Mouse (Mus musculus): ENCODE data around the gene Uggt1. TPM values are rescaled to one million over a fixed set of nuclear protein-coding genes. Genes with fewer than 3 reads are reported as not detected.
A peak's percentile ranks its signal among the peaks of the same experiment; 100 is the strongest.

Uggt1 gene
- total RNA-seq, 2 experiments from 2014 or later = 26.5 to 30.9 TPM

- intact Hi-C loops (cut with DNase I) = no loop called here
- DNase-seq = no peak
These were observed 115.4 kb downstream of the Uggt1 start for GRCm38 (mm10) chr1:36129126-36129525.

GRCm38 (mm10) chr1:36125076-36125475 lies 119.4 kb downstream of the Uggt1 start:
- DNase-seq = no peak
- intact Hi-C loops (cut with DNase I) = no loop called here

- intact Hi-C loops (cut with DNase I) = no loop called here
- no peak for DNase-seq
These were observed 123.3 kb downstream of the Uggt1 start for GRCm38 (mm10) chr1:36121172-36121571.

GRCm38 (mm10) chr1:36119426-36119825 lies 125.1 kb downstream of the Uggt1 start:
- DNase-seq = no peak
- intact Hi-C loops (cut with DNase I) = no loop called here

GRCm38 (mm10) chr1:36118958-36119357 lies 125.6 kb downstream of the Uggt1 start:
- DNase-seq = no peak
- intact Hi-C loops (cut with DNase I) = no loop called here

GRCm38 (mm10) chr1:36118061-36118685 lies 126.3 kb downstream of the Uggt1 start:
- DNase-seq = no peak
- intact Hi-C loops (cut with DNase I) = no loop called here

GRCm38 (mm10) chr1:36116488-36116887 lies 128.0 kb downstream of the Uggt1 start:
- DNase-seq = no peak
- intact Hi-C loops (cut with DNase I) = no loop called here

- intact Hi-C loops (cut with DNase I) = no loop called here
- DNase-seq = no peak
These were observed 129.7 kb downstream of the Uggt1 start for GRCm38 (mm10) chr1:36114844-36115243.

GRCm38 (mm10) chr1:36113670-36114069 lies 130.8 kb downstream of the Uggt1 start:
- intact Hi-C loops (cut with DNase I) = no loop called here

GRCm38 (mm10) chr1:36112665-36113064 lies 131.9 kb downstream of the Uggt1 start:
- DNase-seq = no peak
- intact Hi-C loops (cut with DNase I) = no loop called here

More at GRCm38 (mm10) chr1:36113670-36114069, 130.8 kb downstream of the Uggt1 start:
- no peak for DNase-seq

GRCm38 (mm10) chr1:36109987-36110386 lies 134.5 kb downstream of the Uggt1 start:
- no peak for DNase-seq
- intact Hi-C loops (cut with DNase I) = no loop called here

- intact Hi-C loops (cut with DNase I) = no loop called here
- no peak for DNase-seq
These were observed 138.4 kb downstream of the Uggt1 start for GRCm38 (mm10) chr1:36105917-36106706.

GRCm38 (mm10) chr1:36100371-36100770 lies 144.1 kb downstream of the Uggt1 start:
- no peak for DNase-seq
- intact Hi-C loops (cut with DNase I) = no loop called here

GRCm38 (mm10) chr1:36098432-36098831 lies 146.1 kb downstream of the Uggt1 start:
- intact Hi-C loops (cut with DNase I) = no loop called here
- DNase-seq = no peak

- intact Hi-C loops (cut with DNase I) = no loop called here
- DNase-seq = peak in 1 of 2 experiments; percentile 53
These were observed 148.9 kb downstream of the Uggt1 start for GRCm38 (mm10) chr1:36095423-36096272.

GRCm38 (mm10) chr1:36093741-36094140 lies 150.8 kb downstream of the Uggt1 start:
- DNase-seq = no peak
- intact Hi-C loops (cut with DNase I) = no loop called here

- intact Hi-C loops (cut with DNase I) = no loop called here
- DNase-seq = no peak
These were observed 153.3 kb downstream of the Uggt1 start for GRCm38 (mm10) chr1:36091246-36091645.

GRCm38 (mm10) chr1:36090722-36091110 lies 153.8 kb downstream of the Uggt1 start:
- intact Hi-C loops (cut with DNase I) = no loop called here
- no peak for DNase-seq
